7 mouse cellular contexts compared by ENCODE assay signal in the genomic region with DNA sequence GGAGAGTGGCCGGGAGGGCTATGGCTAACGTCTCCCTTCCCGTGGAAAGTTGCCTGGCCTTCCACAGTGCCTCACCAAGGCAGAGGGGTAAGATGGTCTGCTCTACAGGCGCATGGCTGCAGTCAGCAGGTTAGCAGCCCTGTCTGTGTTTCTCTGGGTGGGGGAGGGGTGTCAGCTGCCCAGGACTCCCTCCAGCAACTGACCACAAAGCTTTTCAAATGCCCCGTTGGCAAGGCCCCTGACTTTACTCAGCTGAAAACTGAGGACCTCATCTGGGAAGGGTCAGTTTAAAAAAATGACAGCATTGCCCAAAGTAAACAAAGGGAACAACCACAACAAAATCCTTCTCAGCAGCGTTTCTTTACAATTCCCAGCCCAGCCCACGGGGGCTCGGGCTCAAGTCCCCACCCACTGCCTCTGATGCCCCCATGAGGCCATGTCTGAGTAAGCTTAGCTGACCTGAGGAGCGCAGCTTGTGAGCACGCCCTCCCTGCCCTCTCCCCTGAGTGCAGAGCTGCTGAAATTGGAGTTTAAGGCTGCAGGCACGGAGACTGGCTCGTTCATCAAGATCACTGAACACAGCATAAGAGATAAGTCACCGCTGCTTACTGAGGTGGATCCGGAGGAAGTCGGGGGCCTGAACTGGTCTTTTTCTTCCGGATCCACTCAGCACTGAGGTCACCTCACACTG. TPM values are rescaled to one million over a fixed set of nuclear protein-coding genes. Genes with fewer than 3 reads are reported as not detected.
DNase-seq lines count a peak whose midpoint lies in the region; ATAC-seq and TF ChIP-seq lines count a peak whose summit lies in the region.

No protein-coding gene starts in this region.

- H3K36me3 ChIP-seq in forebrain, embryonic 16.5 days (ENCODE audit: control insufficient read depth, insufficient read depth) = no peaks in the 10 kb centered on the region
- H3K36me3 ChIP-seq in hindbrain, embryonic 14.5 days (replicated peaks; ENCODE audit: control insufficient read depth, insufficient read depth) = no peaks in the 10 kb centered on the region
- no peaks in the 10 kb centered on the region for H3K36me3 ChIP-seq in liver, embryonic 12.5 days
- H3K36me3 ChIP-seq in myocyte (ENCODE audit: control insufficient read depth, insufficient read depth) = no peaks in the 10 kb centered on the region

- peak; percentile 33 to 48 for DNase-seq in B cell, adult 2 months
- peak; percentile 93 for DNase-seq in Muller cell, postnatal 12 days (ENCODE audit: inconsistent ontology term)
- DNase-seq in hindbrain, embryonic 14.5 days (ENCODE audit: low spot score) = no peak
- DNase-seq in ovary, postnatal 10 days (ENCODE audit: low spot score) = no peak

- peak overlapping the region; percentile 33; the same call in 1 of the 2 replicates for H3K9ac ChIP-seq in forebrain, embryonic 16.5 days (replicated peaks; ENCODE audit: low read depth, low read length)
- peak overlapping the region; percentile 28; the same call in 1 of the 2 replicates for H3K9ac ChIP-seq in hindbrain, embryonic 14.5 days
- peak overlapping the region; percentile 56 for H3K9ac ChIP-seq in liver, embryonic 12.5 days

- ATAC-seq in forebrain, embryonic 16.5 days = no peak
- peak; percentile 25; the same call in 1 of the 2 replicates for ATAC-seq in hindbrain, embryonic 14.5 days (ENCODE audit: low FRiP score)
- peak; percentile 64 for ATAC-seq in liver, embryonic 12.5 days

- H3K4me1 ChIP-seq in forebrain, embryonic 16.5 days (replicated peaks; ENCODE audit: control insufficient read depth, insufficient read depth, low read length) = peaks cover 34% of the 10 kb centered on the region
- peaks cover 45% of the 10 kb centered on the region for H3K4me1 ChIP-seq in hindbrain, embryonic 14.5 days (replicated peaks; ENCODE audit: control insufficient read depth, insufficient read depth, low read length)
- H3K4me1 ChIP-seq in liver, embryonic 12.5 days = peaks cover 70% of the 10 kb centered on the region

- no peaks in the 10 kb centered on the region for H3K27me3 ChIP-seq in forebrain, embryonic 16.5 days (replicated peaks; ENCODE audit: control insufficient read depth, insufficient read depth, low read length)
- no peaks in the 10 kb centered on the region for H3K27me3 ChIP-seq in hindbrain, embryonic 14.5 days (ENCODE audit: control insufficient read depth, insufficient read depth, low read length)
- no peaks in the 10 kb centered on the region for H3K27me3 ChIP-seq in liver, embryonic 12.5 days (replicated peaks)
- H3K27me3 ChIP-seq in myocyte (ENCODE audit: control insufficient read depth, insufficient read depth, insufficient read length) = no peaks in the 10 kb centered on the region

- no peak overlapping the region for H3K4me3 ChIP-seq in forebrain, embryonic 16.5 days (replicated peaks; ENCODE audit: low read length)
- no peak overlapping the region for H3K4me3 ChIP-seq in hindbrain, embryonic 14.5 days (replicated peaks; ENCODE audit: low read length)
- peak overlapping the region; percentile 36 for H3K4me3 ChIP-seq in liver, embryonic 12.5 days
- H3K4me3 ChIP-seq in myocyte = peak overlapping the region; percentile 1

- peak overlapping the region; percentile 34 for H3K4me2 ChIP-seq in forebrain, embryonic 16.5 days (ENCODE audit: low read length)
- H3K4me2 ChIP-seq in hindbrain, embryonic 14.5 days (replicated peaks) = peak overlapping the region; percentile 43
- H3K4me2 ChIP-seq in liver, embryonic 12.5 days = peak overlapping the region; percentile 65
- peak overlapping the region; percentile 66 for H3K4me2 ChIP-seq in myocyte (ENCODE audit: low read depth)

- no peaks in the 10 kb centered on the region for H3K9me3 ChIP-seq in forebrain, embryonic 16.5 days (ENCODE audit: control insufficient read depth, low read length)
- no peaks in the 10 kb centered on the region for H3K9me3 ChIP-seq in hindbrain, embryonic 14.5 days (ENCODE audit: control insufficient read depth, low read length)
- H3K9me3 ChIP-seq in liver, embryonic 12.5 days (replicated peaks) = no peaks in the 10 kb centered on the region

- 12% methylated on average over 16 of the region's 16 CpGs for WGBS in forebrain, embryonic 16.5 days
- 5% methylated on average over 16 of the region's 16 CpGs for WGBS in hindbrain, embryonic 14.5 days
- 7% methylated on average over 16 of the region's 16 CpGs for WGBS in liver, embryonic 12.5 days (ENCODE audit: insufficient replicate concordance)

- no peak overlapping the region for H3ac ChIP-seq in myocyte (ENCODE audit: control insufficient read depth, insufficient read length)

- TF ChIP-seq POLR2A in myocyte (IDR thresholded peaks at IDR 0.05; ENCODE audit: insufficient read length, low read depth) = peak; percentile 14

- H3K27ac ChIP-seq in forebrain, embryonic 16.5 days (ENCODE audit: low read length) = no peak overlapping the region
- H3K27ac ChIP-seq in hindbrain, embryonic 14.5 days = peak overlapping the region; percentile 34; the same call in 1 of the 2 replicates
- H3K27ac ChIP-seq in liver, embryonic 12.5 days = peak overlapping the region; percentile 74

- no peaks in the 10 kb centered on the region for H3K79me2 ChIP-seq in myocyte (ENCODE audit: control insufficient read depth, insufficient read depth)

TF ChIP-seq in myocyte, 11 proteins besides CTCF, POLR2A, EP300 and RAD21:
- TF ChIP-seq USF1 (IDR thresholded peaks at IDR 0.05; ENCODE audit: low read depth) = no peak
- TF ChIP-seq MYOG (IDR thresholded peaks at IDR 0.05; ENCODE audit: control insufficient read depth in 1 of 3, insufficient read depth in 1 of 3, insufficient read length in 2 of 3, low read depth in 2 of 3) = peak; percentile 37 to 90 (median 59)
- TF ChIP-seq SRF (IDR thresholded peaks at IDR 0.05; ENCODE audit: control insufficient read depth, insufficient read length, low read depth) = peak; percentile 6
- TF ChIP-seq E2F4 (IDR thresholded peaks at IDR 0.05; ENCODE audit: insufficient read depth) = no peak
- TF ChIP-seq TCF12 (IDR thresholded peaks at IDR 0.05; ENCODE audit: insufficient read depth, poor library complexity, severe bottlenecking) = peak; percentile 91
- TF ChIP-seq TCF3 (IDR thresholded peaks at IDR 0.05; ENCODE audit: insufficient read length, low read depth) = peak; percentile 23
- TF ChIP-seq MAX (IDR thresholded peaks at IDR 0.05; ENCODE audit: low read depth) = no peak
- no peak for TF ChIP-seq REST (IDR thresholded peaks at IDR 0.05; ENCODE audit: insufficient read depth, insufficient read length)
- TF ChIP-seq POLR2AphosphoS2 (IDR thresholded peaks at IDR 0.05; ENCODE audit: insufficient read length, low read depth) = no peak
- 0 out of 2 replicates have a peak, but pooled peaks have one; percentile 22 for TF ChIP-seq CEBPB (IDR thresholded peaks at IDR 0.05; ENCODE audit: insufficient read depth, poor library complexity, severe bottlenecking)
- TF ChIP-seq MYOD1 (IDR thresholded peaks at IDR 0.05; ENCODE audit: control insufficient read depth in 1 of 3, insufficient read length in 2 of 3, low read depth in 2 of 3) = peak; percentile 53 to 94 (median 85)

RNA-seq across cellular contexts. Expression of a gene that starts 41.4 kb away (rescaled TPM):
- polyA plus RNA-seq in forebrain, embryonic 16.5 days (2015; fragmentation: Nextera tagmentation; extraction: Ambion mirVana) = 108 and 110 TPM in 2 replicates
- polyA plus RNA-seq in hindbrain, embryonic 14.5 days (2014; fragmentation: Nextera tagmentation; extraction: Ambion mirVana) = 110 and 111 TPM in 2 replicates
- 67.1 and 69.2 TPM in 2 replicates for polyA plus RNA-seq in liver, embryonic 12.5 days (2016; fragmentation: Nextera tagmentation; extraction: Ambion mirVana)
- 55.6 TPM for polyA plus RNA-seq in myocyte (2012; fragmentation: generic; extraction: Trizol)

RNA-seq across cellular contexts. Expression of a gene that starts 53.9 kb away (rescaled TPM):
- polyA plus RNA-seq in forebrain, embryonic 16.5 days (2015; fragmentation: Nextera tagmentation; extraction: Ambion mirVana) = 82.1 and 83.9 TPM in 2 replicates
- 76.6 and 84.5 TPM in 2 replicates for polyA plus RNA-seq in hindbrain, embryonic 14.5 days (2014; fragmentation: Nextera tagmentation; extraction: Ambion mirVana)
- 8.9 and 9.9 TPM in 2 replicates for polyA plus RNA-seq in liver, embryonic 12.5 days (2016; fragmentation: Nextera tagmentation; extraction: Ambion mirVana)
- 134 TPM for polyA plus RNA-seq in myocyte (2012; fragmentation: generic; extraction: Trizol)

Comparison
In these comparisons a context has a peak if more than half of its experiments do, and no peak if none do; other contexts are left out.
1. DNase-seq: peak in B cell, adult 2 months (2 of 2) and Muller cell, postnatal 12 days (single experiment); none in hindbrain, embryonic 14.5 days (single experiment) and ovary, postnatal 10 days (single experiment).
2. H3K4me3 ChIP-seq: peak in liver, embryonic 12.5 days (single experiment) and myocyte (single experiment); none in forebrain, embryonic 16.5 days (single experiment) and hindbrain, embryonic 14.5 days (single experiment).
3. Peak in every context shown above with its lines, with median percentiles within 50 percentile points of each other: H3K4me2 ChIP-seq and H3K9ac ChIP-seq.